Mouse (Mus musculus) embryo, embryonic 11 days (tissue): ENCODE data around the gene Gm10681.
A peak's percentile ranks its signal among the peaks of the same experiment; 100 is the strongest.
"Not testable (repeated sequence)": the region's sequence is repeated elsewhere in the genome, so short reads cannot be mapped to it uniquely, and the experiment has no call there.

ENCODE experiments used
- DNase-seq: peaks from one replicate; pipeline ENCODE4 v3.0.0-alpha.2; 2015

Gene Gm10681

GRCm38 (mm10) chr3:98588707-98589106 lies at the start of gene Gm10681:
TSS of gene Gm10681 (minus strand) at chr3:98588807.
- no peak for DNase-seq

DNA sequence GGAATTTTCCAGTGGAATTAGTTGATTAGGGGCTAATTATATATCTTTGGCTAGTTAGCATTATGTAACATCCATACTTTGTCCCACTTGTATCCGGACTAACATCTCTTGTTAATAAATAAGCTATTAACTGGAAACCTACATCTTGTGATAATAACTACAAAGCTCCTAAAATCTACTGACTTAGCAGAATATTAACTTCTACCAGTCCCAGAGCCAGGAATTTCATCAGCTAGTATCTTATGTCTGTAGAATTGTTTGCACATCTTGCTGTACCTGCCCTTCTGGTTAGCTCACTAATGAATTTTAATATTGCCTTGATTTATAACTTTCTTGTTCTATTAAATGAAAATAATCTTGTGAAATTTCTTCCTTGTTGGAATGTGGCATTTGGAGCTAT lies 46.5 kb upstream of the Gm10681 start:
- DNase-seq, result no peak

DNA sequence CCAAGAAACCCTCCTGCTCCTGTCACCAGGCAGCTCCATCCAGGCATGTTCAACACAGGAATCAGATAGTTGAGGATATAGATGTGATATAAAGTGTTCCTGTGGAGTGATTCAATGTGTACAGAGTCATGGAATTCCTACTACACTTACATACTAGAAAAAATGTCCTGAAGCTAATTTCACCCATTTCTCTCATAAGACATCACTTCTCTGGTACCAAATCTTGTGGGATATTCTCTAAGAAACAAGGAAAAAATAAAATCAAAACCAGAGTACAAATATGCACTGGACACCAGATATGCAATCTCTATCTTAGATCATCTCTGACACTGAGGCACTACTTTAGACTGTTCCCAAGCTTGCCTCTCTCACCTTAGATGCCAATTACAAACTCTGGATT lies 41.5 kb upstream of the Gm10681 start, which contains the start of gene Hsd3b5:
Gene Hsd3b5 (minus strand): TSS at position 101 of the 400 bp plus-strand sequence.
- no peak for DNase-seq

GRCm38 (mm10) chr3:98629633-98630032 lies 41.0 kb upstream of the Gm10681 start:
- no peak for DNase-seq

- not testable (repeated sequence) for DNase-seq
Measured at GRCm38 (mm10) chr3:98616786-98617185, 28.2 kb upstream of the Gm10681 start.

DNA sequence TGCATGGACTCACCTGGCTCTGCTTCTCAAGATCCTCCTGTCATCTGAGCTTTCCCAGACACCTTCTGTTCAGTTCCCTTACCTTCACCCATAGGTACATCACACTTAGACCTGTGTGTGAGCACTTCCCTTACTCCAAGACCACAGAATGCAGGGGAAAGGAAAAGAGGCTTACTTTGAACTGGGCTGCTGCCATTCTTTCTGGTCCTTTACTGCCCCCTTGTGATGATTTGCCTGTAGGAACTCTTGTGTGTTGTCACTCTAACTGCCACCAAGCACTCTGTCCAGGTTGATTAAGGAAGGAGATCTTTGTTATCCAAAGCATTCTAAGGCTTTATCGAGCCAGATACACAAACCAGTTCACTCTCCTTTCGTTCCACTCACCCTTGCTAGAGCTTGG lies 27.6 kb upstream of the Gm10681 start:
- not testable (repeated sequence) for DNase-seq

DNA sequence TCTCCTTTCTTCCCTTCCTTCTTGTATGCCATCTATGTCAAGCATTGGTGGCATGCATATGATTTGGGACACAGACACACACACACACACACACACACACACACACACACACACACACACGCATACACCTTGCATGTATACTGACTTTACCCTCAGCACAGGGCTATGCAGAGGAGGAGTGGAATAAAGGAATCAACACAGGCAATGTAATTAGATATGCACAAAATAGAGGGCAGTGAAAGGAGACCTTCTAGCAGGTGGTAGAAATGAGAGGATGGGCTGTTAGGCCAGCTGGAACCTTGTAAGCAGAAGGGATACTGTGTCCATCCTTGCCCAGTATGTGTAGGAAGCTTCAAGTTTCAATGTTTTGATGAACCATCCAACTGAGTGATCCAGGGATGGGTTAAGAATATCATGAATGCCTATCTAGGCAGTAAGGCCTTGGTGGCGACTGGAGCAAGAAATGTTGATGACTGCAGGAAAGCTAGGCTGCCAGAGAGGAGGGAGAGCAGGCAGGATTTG lies 25.9 kb upstream of the Gm10681 start:
- DNase-seq, result not testable (repeated sequence)

- peak; percentile 2 for DNase-seq
Measured at GRCm38 (mm10) chr3:98613963-98614362, 25.4 kb upstream of the Gm10681 start.

DNA sequence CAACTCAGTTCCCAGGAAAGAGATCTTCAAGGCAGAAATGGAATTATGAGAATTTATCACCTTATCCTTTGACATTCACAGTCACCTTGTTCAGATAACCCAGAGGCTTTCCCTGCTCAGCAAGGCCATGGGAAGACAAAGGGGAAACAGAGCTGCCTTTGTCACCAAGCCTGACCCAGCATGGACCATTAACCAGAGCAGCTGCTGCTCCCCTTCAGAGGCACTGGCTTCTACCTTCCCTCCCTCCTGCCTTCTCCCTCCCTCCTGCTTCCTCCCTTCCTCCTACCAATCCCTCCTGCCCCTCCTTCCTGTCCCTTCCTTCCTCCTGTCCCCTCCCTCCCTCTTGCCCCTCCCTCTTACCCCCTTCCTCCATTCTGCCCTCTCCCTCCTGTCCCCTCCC lies 24.9 kb upstream of the Gm10681 start:
- not testable (repeated sequence) for DNase-seq

DNA sequence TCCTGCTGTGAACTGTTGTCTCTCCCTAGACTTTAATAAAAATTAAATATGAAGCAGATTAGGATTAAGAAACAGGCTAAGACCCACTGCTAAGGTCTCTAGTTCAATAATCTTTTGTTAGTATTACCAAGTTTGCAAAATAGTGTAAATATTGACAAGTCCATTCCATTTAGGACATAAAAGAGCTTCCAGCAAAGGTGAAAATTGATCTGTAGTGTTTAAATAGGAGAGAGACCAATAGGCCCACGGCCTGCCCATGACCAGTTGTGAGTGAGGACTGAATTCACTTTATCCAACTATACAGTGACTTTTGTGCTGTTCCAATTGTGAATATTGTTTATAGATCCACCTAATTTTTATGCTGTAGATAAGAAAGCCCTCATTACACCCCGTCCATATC lies 886 bp downstream of the Gm10681 start:
- no peak for DNase-seq

DNA sequence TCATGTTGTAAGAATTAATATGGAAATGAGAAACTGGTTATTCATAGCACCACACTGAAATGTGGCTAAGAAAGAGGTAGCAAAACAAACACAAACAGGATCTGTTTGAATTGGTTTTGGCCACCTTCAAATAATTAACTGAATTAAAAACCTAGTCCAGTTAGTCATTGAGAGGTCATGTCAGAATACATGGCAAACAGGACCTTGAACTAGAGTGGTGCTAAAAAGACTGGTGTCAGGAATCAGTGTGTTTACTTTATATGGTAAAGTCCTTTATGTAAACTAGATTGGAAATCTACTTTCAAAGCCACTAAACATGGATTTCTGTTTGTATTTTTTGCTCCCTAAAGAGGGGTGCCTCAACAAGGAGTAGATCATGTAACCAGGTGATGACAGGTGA lies 6.0 kb downstream of the Gm10681 start:
- DNase-seq, result not testable (repeated sequence)

DNA sequence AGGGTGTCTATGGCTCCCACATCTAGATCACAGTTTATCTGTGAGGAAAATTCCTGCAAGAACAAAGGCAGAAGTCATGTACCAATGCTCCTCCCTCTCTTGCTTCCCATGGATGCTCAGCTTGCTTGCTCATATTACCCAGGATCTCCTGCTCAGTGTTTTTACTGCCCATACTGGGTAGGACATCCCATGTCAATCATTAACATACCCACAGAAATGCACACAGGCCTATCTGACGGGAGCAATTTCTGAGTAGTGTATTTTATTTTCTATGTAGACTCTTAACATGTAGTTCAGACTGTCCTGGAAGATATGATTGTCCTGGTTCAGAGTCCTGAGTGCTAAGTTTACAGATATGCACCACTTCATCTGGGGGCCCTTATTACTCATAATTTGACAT lies 6.4 kb downstream of the Gm10681 start:
- DNase-seq, result not testable (repeated sequence)

- DNase-seq, result not testable (repeated sequence)
Measured at GRCm38 (mm10) chr3:98581024-98581423, 7.6 kb downstream of the Gm10681 start.

DNA sequence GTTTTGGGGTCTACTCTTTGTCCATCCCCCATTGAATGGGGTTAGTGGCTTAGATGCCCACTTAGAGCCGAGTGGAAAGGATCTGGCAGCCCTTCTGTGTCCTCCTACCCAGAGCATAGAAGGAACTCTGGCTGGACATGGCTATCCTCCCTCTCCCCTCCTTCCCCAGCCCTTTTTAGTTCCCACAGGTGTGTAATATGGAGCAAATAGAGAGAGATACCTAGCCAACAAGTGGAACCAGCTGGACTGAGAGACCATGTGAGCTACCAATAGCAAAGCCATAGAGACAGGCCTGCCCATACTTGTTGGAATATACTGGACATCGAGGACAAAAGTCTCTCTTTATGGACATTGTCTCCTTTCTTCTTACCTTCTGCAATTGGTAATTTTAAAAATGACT lies 20.9 kb downstream of the Gm10681 start:
- DNase-seq, result not testable (repeated sequence)

DNA sequence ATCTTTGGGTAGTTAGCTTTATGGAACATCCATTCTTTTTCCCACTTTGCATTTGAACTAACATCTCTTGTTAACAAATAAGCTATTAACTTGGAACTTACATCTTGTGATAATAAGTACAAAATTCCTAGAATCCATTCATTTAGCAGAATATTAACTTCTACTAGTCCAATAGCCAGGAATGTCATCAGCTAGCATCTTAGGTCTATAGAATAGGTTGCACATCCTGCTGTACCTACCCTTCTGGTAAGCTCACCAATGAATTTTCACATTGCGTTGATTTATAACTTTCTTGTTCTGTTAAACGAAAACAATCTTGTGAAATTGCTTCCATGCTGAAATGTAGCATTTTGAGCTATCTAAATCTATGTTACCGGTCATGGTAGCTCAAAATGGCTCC lies 23.7 kb downstream of the Gm10681 start:
- not testable (repeated sequence) for DNase-seq

DNA sequence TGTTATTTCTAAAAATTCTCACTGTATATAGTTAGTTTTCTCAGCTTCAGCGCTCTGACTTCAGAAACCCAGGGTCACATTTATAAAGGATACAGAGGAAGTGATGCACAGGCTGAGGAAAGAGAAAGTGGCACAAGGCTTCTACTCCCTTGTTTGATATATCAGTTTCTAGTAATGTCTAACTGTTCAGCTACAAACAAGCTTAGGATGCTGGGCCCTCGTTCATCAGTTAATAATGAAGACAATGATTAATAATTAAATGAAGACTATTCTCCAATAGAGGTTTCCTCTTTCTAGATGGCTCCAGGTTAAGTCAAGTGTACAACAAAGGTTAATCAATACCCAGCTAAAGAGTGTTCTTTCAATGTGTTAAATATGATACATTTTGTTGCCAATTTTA lies 24.8 kb downstream of the Gm10681 start:
- not testable (repeated sequence) for DNase-seq

- not testable (repeated sequence) for DNase-seq
Measured at GRCm38 (mm10) chr3:98560711-98561110, 27.9 kb downstream of the Gm10681 start.

DNA sequence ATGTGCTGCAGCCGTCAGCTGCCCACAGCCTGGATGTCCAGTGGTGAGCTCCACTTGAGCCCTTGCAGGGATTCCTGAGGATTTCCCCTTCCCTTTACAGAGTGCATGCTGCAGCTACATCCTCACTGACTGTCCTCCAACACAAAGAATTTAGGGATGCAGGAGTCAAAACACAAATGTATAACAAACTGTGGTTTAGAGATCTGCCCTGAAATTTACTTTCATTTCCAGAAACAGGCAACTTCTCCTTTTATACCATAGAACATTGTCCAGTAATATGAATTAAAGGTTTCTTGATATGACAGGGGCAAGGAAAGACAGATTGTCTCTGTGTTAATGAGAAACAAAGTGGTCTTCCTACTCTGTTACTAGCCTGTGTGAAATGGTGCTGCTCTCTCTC lies 37.8 kb downstream of the Gm10681 start:
- not testable (repeated sequence) for DNase-seq

DNA sequence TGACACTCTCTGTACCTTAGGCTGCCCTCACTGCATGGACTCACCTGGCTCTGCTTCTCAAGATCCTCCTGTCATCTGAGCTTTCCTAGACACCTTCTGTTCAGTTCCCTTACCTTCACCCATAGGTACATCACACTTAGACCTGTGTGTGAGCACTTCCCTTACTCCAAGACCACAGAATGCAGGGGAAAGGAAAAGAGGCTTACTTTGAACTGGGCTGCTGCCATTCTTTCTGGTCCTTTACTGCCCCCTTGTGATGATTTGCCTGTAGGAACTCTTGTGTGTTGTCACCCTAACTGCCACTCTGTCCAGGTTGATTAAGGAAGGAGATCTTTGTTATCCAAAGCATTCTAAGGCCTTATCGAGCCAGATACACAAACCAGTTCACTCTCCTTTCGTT lies 38.4 kb downstream of the Gm10681 start:
- not testable (repeated sequence) for DNase-seq

DNA sequence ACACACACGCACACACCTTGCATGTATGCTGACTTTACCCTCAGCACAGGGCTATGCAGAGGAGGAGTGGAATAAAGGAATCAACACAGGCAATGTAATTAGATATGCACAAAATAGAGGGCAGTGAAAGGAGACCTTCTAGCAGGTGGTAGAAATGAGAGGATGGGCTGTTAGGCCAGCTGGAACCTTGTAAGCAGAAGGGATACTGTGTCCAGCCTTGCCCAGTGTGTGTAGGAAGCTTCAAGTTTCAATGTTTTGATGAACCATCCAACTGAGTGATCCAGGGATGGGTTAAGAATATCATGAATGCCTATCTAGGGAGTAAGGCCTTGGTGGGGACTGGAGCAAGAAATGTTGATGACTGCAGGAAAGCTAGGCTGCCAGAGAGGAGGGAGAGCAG lies 40.1 kb downstream of the Gm10681 start:
- DNase-seq, result not testable (repeated sequence)

DNA sequence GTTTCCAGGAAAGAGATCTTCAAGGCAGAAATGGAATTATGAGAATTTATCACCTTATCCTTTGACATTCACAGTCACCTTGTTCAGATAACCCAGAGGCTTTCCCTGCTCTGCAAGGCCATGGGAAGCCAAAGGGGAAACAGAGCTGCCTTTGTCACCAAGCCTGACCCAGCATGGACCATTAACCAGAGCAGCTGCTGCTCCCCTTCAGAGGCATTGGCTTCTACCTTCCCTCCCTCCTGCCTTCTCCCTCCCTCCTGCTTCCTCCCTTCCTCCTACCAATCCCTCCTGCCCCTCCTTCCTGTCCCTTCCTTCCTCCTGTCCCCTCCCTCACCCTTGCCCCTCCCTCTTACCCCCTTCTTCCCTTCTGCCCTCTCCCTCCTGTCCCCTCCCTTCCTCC lies 41.0 kb downstream of the Gm10681 start:
- not testable (repeated sequence) for DNase-seq

DNA sequence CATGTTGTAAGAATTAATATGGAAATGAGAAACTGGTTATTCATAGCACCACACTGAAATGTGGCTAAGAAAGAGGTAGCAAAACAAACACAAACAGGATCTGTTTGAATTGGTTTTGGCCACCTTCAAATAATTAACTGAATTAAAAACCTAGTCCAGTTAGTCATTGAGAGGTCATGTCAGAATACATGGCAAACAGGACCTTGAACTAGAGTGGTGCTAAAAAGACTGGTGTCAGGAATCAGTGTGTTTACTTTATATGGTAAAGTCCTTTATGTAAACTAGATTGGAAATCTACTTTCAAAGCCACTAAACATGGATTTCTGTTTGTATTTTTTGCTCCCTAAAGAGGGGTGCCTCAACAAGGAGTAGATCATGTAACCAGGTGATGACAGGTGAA lies 63.6 kb downstream of the Gm10681 start:
- not testable (repeated sequence) for DNase-seq

- DNase-seq, result not testable (repeated sequence)
Measured at GRCm38 (mm10) chr3:98524552-98524951, 64.1 kb downstream of the Gm10681 start.

- not testable (repeated sequence) for DNase-seq
Measured at GRCm38 (mm10) chr3:98522779-98523178, 65.8 kb downstream of the Gm10681 start.

DNA sequence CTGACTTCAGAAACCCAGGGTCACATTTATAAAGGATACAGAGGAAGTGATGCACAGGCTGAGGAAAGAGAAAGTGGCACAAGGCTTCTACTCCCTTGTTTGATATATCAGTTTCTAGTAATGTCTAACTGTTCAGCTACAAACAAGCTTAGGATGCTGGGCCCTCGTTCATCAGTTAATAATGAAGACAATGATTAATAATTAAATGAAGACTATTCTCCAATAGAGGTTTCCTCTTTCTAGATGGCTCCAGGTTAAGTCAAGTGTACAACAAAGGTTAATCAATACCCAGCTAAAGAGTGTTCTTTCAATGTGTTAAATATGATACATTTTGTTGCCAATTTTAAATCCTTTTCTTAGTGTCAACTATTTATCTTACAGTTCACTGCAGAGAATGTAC lies 78.2 kb downstream of the Gm10681 start, which contains the start of gene Hsd3b4:
Gene Hsd3b4 (minus strand): TSS at position 101 of the 400 bp plus-strand sequence.
- not testable (repeated sequence) for DNase-seq
